Mouse (Mus musculus): ENCODE measurements around the gene Sema5a.

The Sema5a gene

GRCm38 (mm10) chr15:32377781-32378180, 133.2 kb downstream of the Sema5a start:
- no peak for DNase-seq

GRCm38 (mm10) chr15:32380311-32380710, 135.7 kb downstream of the Sema5a start:
- no peak for DNase-seq

GRCm38 (mm10) chr15:32382930-32383481, 138.4 kb downstream of the Sema5a start:
- DNase-seq: no peak

- no peak for DNase-seq
Observed at GRCm38 (mm10) chr15:32396241-32396890, 151.8 kb downstream of the Sema5a start.

- no peak for DNase-seq
Observed at GRCm38 (mm10) chr15:32397064-32397463, 152.5 kb downstream of the Sema5a start.

- DNase-seq: no peak
Observed at GRCm38 (mm10) chr15:32398721-32399120, 154.1 kb downstream of the Sema5a start.

- DNase-seq: no peak
Observed at GRCm38 (mm10) chr15:32401909-32402527, 157.4 kb downstream of the Sema5a start.

GRCm38 (mm10) chr15:32403321-32403720, 158.7 kb downstream of the Sema5a start:
- no peak for DNase-seq

GRCm38 (mm10) chr15:32406436-32406835, 161.8 kb downstream of the Sema5a start:
- no peak for DNase-seq

GRCm38 (mm10) chr15:32407766-32408165, 163.2 kb downstream of the Sema5a start:
- no peak for DNase-seq

- DNase-seq: no peak
Observed at GRCm38 (mm10) chr15:32416291-32416690, 171.7 kb downstream of the Sema5a start.

- peak; percentile 23 for DNase-seq
Observed at GRCm38 (mm10) chr15:32422631-32423030, 178.0 kb downstream of the Sema5a start.

- no peak for DNase-seq
Observed at GRCm38 (mm10) chr15:32423061-32423460, 178.5 kb downstream of the Sema5a start.

- DNase-seq: no peak
Observed at GRCm38 (mm10) chr15:32427188-32427924, 182.7 kb downstream of the Sema5a start.

- DNase-seq: no peak
Observed at GRCm38 (mm10) chr15:32432927-32433832, 188.6 kb downstream of the Sema5a start.

GRCm38 (mm10) chr15:32433833-32434155, 189.2 kb downstream of the Sema5a start:
- no peak for DNase-seq

- DNase-seq: no peak
Observed at GRCm38 (mm10) chr15:32434274-32434673, 189.7 kb downstream of the Sema5a start.

- peak; percentile 83 for DNase-seq
Observed at GRCm38 (mm10) chr15:32437654-32438053, 193.0 kb downstream of the Sema5a start.

- DNase-seq: no peak
Observed at GRCm38 (mm10) chr15:32442745-32443144, 198.1 kb downstream of the Sema5a start.

- no peak for DNase-seq
Observed at GRCm38 (mm10) chr15:32447558-32448349, 203.1 kb downstream of the Sema5a start.

GRCm38 (mm10) chr15:32459046-32459445, 214.4 kb downstream of the Sema5a start:
- peak; percentile 67 for DNase-seq

- DNase-seq: no peak
Observed at GRCm38 (mm10) chr15:32460238-32460637, 215.6 kb downstream of the Sema5a start.

Measured in cerebellum, adult 9-10 months (tissue).